Mouse (Mus musculus): ENCODE data around the gene Znrf2. TPM values are rescaled to one million over a fixed set of nuclear protein-coding genes. Genes with fewer than 3 reads are reported as not detected.

The Znrf2 gene
- total RNA-seq (2012; rRNA removed) (18.3 and 21.6 TPM in 2 replicates), total RNA-seq (2014; rRNA removed) (26.9 and 27.1 TPM in 2 replicates), polyA plus RNA-seq (2012; ENCODE audit: insufficient read length, low read depth) (16.0 and 21.3 TPM in 2 replicates)

DNA sequence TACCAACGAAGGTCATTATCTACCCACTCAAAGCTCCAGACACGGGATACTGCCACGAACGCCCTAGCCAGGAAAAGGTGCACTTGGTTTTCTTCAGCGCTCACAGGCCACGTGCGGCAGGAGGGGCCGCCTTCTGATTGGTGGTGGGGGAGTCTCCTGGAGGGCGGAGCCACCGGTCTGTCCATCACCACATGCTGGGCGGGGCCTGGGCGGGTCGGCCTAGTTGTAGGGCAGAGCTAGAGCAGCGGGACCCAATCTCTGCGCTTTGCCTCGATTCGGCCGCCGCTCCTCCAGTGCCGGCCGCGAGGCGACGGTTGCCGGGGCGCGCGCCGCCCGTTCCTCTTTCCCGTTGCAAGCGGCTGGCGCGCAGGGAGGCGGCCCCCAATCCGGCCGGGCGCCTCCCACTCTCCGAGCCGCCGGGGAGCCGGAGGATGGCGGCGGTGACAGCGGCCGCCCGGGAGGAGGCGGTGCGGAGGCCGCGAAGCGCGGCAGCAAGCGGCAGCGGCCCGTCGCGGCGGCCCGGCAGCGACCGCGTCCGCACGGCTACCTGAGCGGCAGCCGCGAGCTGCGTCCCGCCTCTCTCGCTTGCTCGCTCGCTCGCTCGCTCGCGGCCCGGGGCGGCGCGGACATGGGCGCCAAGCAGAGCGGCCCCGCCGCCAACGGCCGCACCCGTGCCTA is at the start of gene Znrf2:
Gene Znrf2 (plus strand): TSS at position 529 of the 678 bp plus-strand sequence.
- Histone ChIP-seq H3K79me2 (replicated peaks; ENCODE audit: control insufficient read depth, extremely low read depth, insufficient read depth, poor library complexity, severe bottlenecking) (peaks cover 28% of the 10 kb centered on the region), H3K27ac (ENCODE audit: insufficient read depth, low read depth) (peak within 1 kb of the TSS; percentile 78), H3K4me3 (replicated peaks in 1 of 3; ENCODE audit: low read depth in 2 of 3, low read length in 2 of 3, poor library complexity in 1 of 3) (peak within 1 kb of the TSS; percentile 70 to 89 (median 73)), H3K9ac (ENCODE audit: insufficient read depth, low read depth) (peak within 1 kb of the TSS; percentile 92), H3K9me3 (replicated peaks; ENCODE audit: low read length) (no peaks in the 10 kb centered on the region), H3K36me3 (replicated peaks in 1 of 2; ENCODE audit: control insufficient read depth in 1 of 2, insufficient read depth in 1 of 2, low read length in 1 of 2) (peaks cover 0 to 8% of the 10 kb centered on the region in 2 experiments), H3K27me3 (replicated peaks) (no peaks in the 10 kb centered on the region), H3K4me2 (ENCODE audit: insufficient read depth, low read depth, poor library complexity, severe bottlenecking) (peak within 1 kb of the TSS; percentile 84; the same call in 1 of the 2 replicates), H3K4me1 (ENCODE audit: control insufficient read depth in 1 of 2, insufficient read depth in 2 of 2) (peaks cover under 1 to 48% of the 10 kb centered on the region in 2 experiments; a peak in 3 of 4 replicates)
- DNase-seq (ENCODE audit: extremely low read depth) = peak; percentile 96
- in situ Hi-C loops (cut with MboI; ENCODE audit: low pct_ligation_motif_present, low pct_unique_long_range_greater_than_20kb, low sequenced_read_pairs) = loop anchor here (10.0 kb wide), 1 partner anchor 98 kb away; no protein-coding TSS in a partner anchor
- TF ChIP-seq JUND (conservative IDR thresholded peaks at IDR 0.05; ENCODE audit: low read depth, low read length) (no peak), CTCF (conservative IDR thresholded peaks at IDR 0.05 in 1 of 2, IDR thresholded peaks at IDR 0.05 in 1 of 2; ENCODE audit: low read depth in 2 of 2, low read length in 2 of 2) (peak in 1 of 2 experiments; percentile 37; a peak in 2 of 4 replicates), MAX (IDR thresholded peaks at IDR 0.05; ENCODE audit: low read length) (peak; percentile 98), IRF4 (IDR thresholded peaks at IDR 0.05; ENCODE audit: low read depth, low read length) (no peak), NRF1 (IDR thresholded peaks at IDR 0.05; ENCODE audit: low read depth, low read length) (peak; percentile 50), MAFK (IDR thresholded peaks at IDR 0.05; ENCODE audit: insufficient replicate concordance, low read length) (no peak), BHLHE40 (IDR thresholded peaks at IDR 0.05; ENCODE audit: low read depth, low read length) (peak; percentile 96), PAX5 (IDR thresholded peaks at IDR 0.05; ENCODE audit: low read length) (no peak), NELFE (IDR thresholded peaks at IDR 0.05; ENCODE audit: low read depth, low read length) (peak; percentile 57; the same call in 1 of the 2 replicates), ZC3H11A (IDR thresholded peaks at IDR 0.05; ENCODE audit: low read depth, low read length) (no peak), RCOR1 (conservative IDR thresholded peaks at IDR 0.05; ENCODE audit: low read depth, low read length) (no peak), SIN3A (IDR thresholded peaks at IDR 0.05; ENCODE audit: low read length) (peak; percentile 82; the same call in 1 of the 2 replicates), HCFC1 (IDR thresholded peaks at IDR 0.05; ENCODE audit: low read depth, low read length) (peak; percentile 45), CHD1 (IDR thresholded peaks at IDR 0.05; ENCODE audit: low read depth, low read length) (no peak), POLR2AphosphoS2 (IDR thresholded peaks at IDR 0.05; ENCODE audit: low read depth, low read length) (no peak), KAT2A (IDR thresholded peaks at IDR 0.05; ENCODE audit: insufficient replicate concordance, low read length) (no peak), ZMIZ1 (IDR thresholded peaks at IDR 0.05; ENCODE audit: low read depth, low read length) (peak; percentile 90), MEF2A (IDR thresholded peaks at IDR 0.05; ENCODE audit: borderline replicate concordance, low read depth, low read length) (peak; percentile 28; the same call in 1 of the 2 replicates), USF1 (IDR thresholded peaks at IDR 0.05; ENCODE audit: low read depth, low read length) (peak; percentile 79), ETS1 (conservative IDR thresholded peaks at IDR 0.05; ENCODE audit: low read depth, low read length) (peak; percentile 43; the same call in 1 of the 2 replicates), MXI1 (IDR thresholded peaks at IDR 0.05; ENCODE audit: low read depth, low read length) (peak; percentile 85), ZKSCAN1 (IDR thresholded peaks at IDR 0.05; ENCODE audit: borderline replicate concordance, low read depth, low read length) (no peak), EP300 (IDR thresholded peaks at IDR 0.05; ENCODE audit: low read length) (0 out of 2 replicates have a peak, but pooled peaks have one; percentile 34), JUN (IDR thresholded peaks at IDR 0.05; ENCODE audit: insufficient read depth, low read depth, low read length) (no peak), UBTF (IDR thresholded peaks at IDR 0.05; ENCODE audit: low read depth, low read length) (peak; percentile 94), USF2 (conservative IDR thresholded peaks at IDR 0.05; ENCODE audit: low read depth, low read length) (peak; percentile 35), POLR2A (IDR thresholded peaks at IDR 0.05; ENCODE audit: low read depth, low read length) (peak; percentile 86), TBP (conservative IDR thresholded peaks at IDR 0.05; ENCODE audit: low read depth, low read length) (no peak), ZNF384 (IDR thresholded peaks at IDR 0.05; ENCODE audit: low read depth, low read length) (no peak), CHD2 (IDR thresholded peaks at IDR 0.05; ENCODE audit: low read length) (0 out of 2 replicates have a peak, but pooled peaks have one; percentile 49), MYC (IDR thresholded peaks at IDR 0.05; ENCODE audit: low read depth, low read length) (peak; percentile 81), GABPA (IDR thresholded peaks at IDR 0.05; ENCODE audit: insufficient replicate concordance, low read depth, low read length) (no peak), TCF12 (IDR thresholded peaks at IDR 0.05; ENCODE audit: low read depth, low read length) (peak; percentile 71), MAZ (IDR thresholded peaks at IDR 0.05; ENCODE audit: low read depth, low read length) (peak; percentile 35; the same call in 1 of the 2 replicates)
- dilution Hi-C loops (cut with MboI; ENCODE audit: extremely low pct_ligation_motif_present, extremely low pct_unique_long_range_greater_than_20kb, low sequenced_read_pairs) = no loop called here

All from CH12.LX (cell line).